Comparison of ENCODE assay signal across 23 mouse cellular contexts in the genomic region with DNA sequence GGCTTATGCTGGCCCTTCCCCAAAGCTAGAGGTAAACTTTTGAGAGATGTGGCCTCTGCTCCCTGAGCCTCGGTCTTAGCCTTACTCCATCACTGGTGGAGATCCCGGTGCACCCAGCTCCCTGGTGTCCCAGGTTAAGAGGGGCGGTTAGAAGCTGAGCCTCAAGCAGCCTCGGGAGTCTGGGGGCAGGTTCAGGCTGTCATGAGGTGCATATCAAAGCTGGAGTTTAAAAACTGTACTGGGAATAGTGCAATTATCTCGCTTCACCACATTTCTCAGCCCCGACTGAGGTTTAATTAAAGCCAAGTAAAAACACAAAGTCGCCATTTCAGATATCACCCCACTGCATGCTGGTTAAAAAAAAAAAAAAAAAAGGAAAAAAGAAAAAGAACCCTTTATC.
DNase-seq lines count a peak whose midpoint lies in the region; ATAC-seq lines count a peak whose summit lies in the region.
"Had no signal": no experiment of that assay in that cellular context is flagged by ENCODE, and none has a peak within 500 bp of the region (broad histone marks: within the 10 kb centered on the region; RNA-seq: fewer than 3 reads in every experiment).

No protein-coding gene starts in this region.

- H3K4me2 ChIP-seq in midbrain, embryonic 11.5 days: no peak overlapping the region
- no peak overlapping the region for H3K4me2 ChIP-seq in forebrain, embryonic 11.5 days (ENCODE audit: low read depth, low read length, severe bottlenecking)
- no peak overlapping the region for H3K4me2 ChIP-seq in hindbrain, embryonic 16.5 days (ENCODE audit: low read length)
- H3K4me2 ChIP-seq: heart, embryonic 12.5 days; intestine, embryonic 15.5 days; limb, embryonic 12.5 days; liver, embryonic 13.5 days; lung, embryonic 15.5 days had no signal

- H3K4me1 ChIP-seq in midbrain, embryonic 10.5 days: peaks cover 24% of the 10 kb centered on the region
- H3K4me1 ChIP-seq in midbrain, embryonic 11.5 days (ENCODE audit: control insufficient read depth, insufficient read depth, low read length): peaks cover 6% of the 10 kb centered on the region
- H3K4me1 ChIP-seq in forebrain, embryonic 11.5 days (replicated peaks; ENCODE audit: control insufficient read depth, insufficient read depth, low read length): peaks cover 6% of the 10 kb centered on the region
- peaks cover 10% of the 10 kb centered on the region for H3K4me1 ChIP-seq in hindbrain, embryonic 16.5 days (ENCODE audit: control insufficient read depth, insufficient read depth, low read depth, low read length)
- H3K4me1 ChIP-seq: liver, embryonic 13.5 days had no signal

- H3K9ac ChIP-seq in midbrain, embryonic 11.5 days (ENCODE audit: low read length): no peak overlapping the region
- no peak overlapping the region for H3K9ac ChIP-seq in forebrain, embryonic 11.5 days (ENCODE audit: low read length)
- no peak overlapping the region for H3K9ac ChIP-seq in hindbrain, embryonic 16.5 days (ENCODE audit: low read depth, low read length)
- H3K9ac ChIP-seq: heart, embryonic 12.5 days; intestine, embryonic 15.5 days; limb, embryonic 12.5 days; liver, embryonic 13.5 days; lung, embryonic 15.5 days had no signal

- no peak for ATAC-seq in midbrain, embryonic 11.5 days (ENCODE audit: low FRiP score)
- ATAC-seq in forebrain, embryonic 11.5 days (replicated peaks; ENCODE audit: low FRiP score): 0 out of 2 replicates have a peak, but pooled peaks have one; percentile 30
- no peak for ATAC-seq in hindbrain, embryonic 16.5 days
- ATAC-seq: activated CD4-positive, CD25-positive, alpha-beta regulatory T cell, adult 4 months; intestine, embryonic 15.5 days; Patski had no signal

- H3K4me3 ChIP-seq in midbrain, embryonic 10.5 days: no peak overlapping the region
- no peak overlapping the region for H3K4me3 ChIP-seq in midbrain, embryonic 11.5 days (ENCODE audit: low read depth, low read length)
- no peak overlapping the region for H3K4me3 ChIP-seq in forebrain, embryonic 11.5 days (ENCODE audit: low read depth, low read length)
- H3K4me3 ChIP-seq in hindbrain, embryonic 16.5 days (ENCODE audit: low read length): no peak overlapping the region
- H3K4me3 ChIP-seq: heart, embryonic 12.5 days; intestine, embryonic 15.5 days; layer of hippocampus, adult 2 months; limb, embryonic 12.5 days; liver, embryonic 13.5 days; lung, embryonic 15.5 days; myocyte had no signal

- peaks cover 8% of the 10 kb centered on the region; the same call in 1 of the 2 replicates for H3K9me3 ChIP-seq in midbrain, embryonic 10.5 days (replicated peaks)
- no peaks in the 10 kb centered on the region; the same call in 1 of the 2 replicates for H3K9me3 ChIP-seq in midbrain, embryonic 11.5 days (ENCODE audit: control insufficient read depth, low read length)
- H3K9me3 ChIP-seq in forebrain, embryonic 11.5 days (ENCODE audit: control insufficient read depth, low read length): no peaks in the 10 kb centered on the region
- H3K9me3 ChIP-seq in hindbrain, embryonic 16.5 days (ENCODE audit: control insufficient read depth, low read length): no peaks in the 10 kb centered on the region
- H3K9me3 ChIP-seq: heart, embryonic 12.5 days; intestine, embryonic 15.5 days; limb, embryonic 12.5 days; liver, embryonic 13.5 days; lung, embryonic 15.5 days had no signal

- peak overlapping the region; percentile 38; the same call in 1 of the 2 replicates for H3K27ac ChIP-seq in midbrain, embryonic 10.5 days (replicated peaks)
- no peak overlapping the region for H3K27ac ChIP-seq in midbrain, embryonic 11.5 days (ENCODE audit: low read depth, low read length)
- H3K27ac ChIP-seq in forebrain, embryonic 11.5 days (ENCODE audit: low read depth, low read length): no peak overlapping the region; the same call in 1 of the 2 replicates
- 0 out of 2 replicates have a peak overlapping the region, but pooled peaks have one; percentile 23 for H3K27ac ChIP-seq in hindbrain, embryonic 16.5 days (ENCODE audit: low read depth, low read length)
- H3K27ac ChIP-seq: intestine, embryonic 15.5 days; kidney, postnatal 0 days; limb, embryonic 12.5 days; liver, embryonic 13.5 days; lung, embryonic 15.5 days had no signal

- WGBS in midbrain, embryonic 10.5 days: 62% methylated on average over 7 of the region's 7 CpGs
- WGBS in midbrain, embryonic 11.5 days: 61% methylated on average over 7 of the region's 7 CpGs
- 43% methylated on average over 7 of the region's 7 CpGs for WGBS in forebrain, embryonic 11.5 days
- WGBS in hindbrain, embryonic 16.5 days: 48% methylated on average over 7 of the region's 7 CpGs

- H3K36me3 ChIP-seq in midbrain, embryonic 10.5 days: peaks cover 30% of the 10 kb centered on the region
- H3K36me3 ChIP-seq in midbrain, embryonic 11.5 days (ENCODE audit: control insufficient read depth, insufficient read depth, low read length): no peaks in the 10 kb centered on the region
- H3K36me3 ChIP-seq in forebrain, embryonic 11.5 days (ENCODE audit: control insufficient read depth, insufficient read depth, low read length): no peaks in the 10 kb centered on the region
- H3K36me3 ChIP-seq in hindbrain, embryonic 16.5 days (ENCODE audit: control insufficient read depth, insufficient read depth, low read length): no peaks in the 10 kb centered on the region
- H3K36me3 ChIP-seq: heart, embryonic 12.5 days; intestine, embryonic 15.5 days; limb, embryonic 12.5 days; liver, embryonic 13.5 days; lung, embryonic 15.5 days had no signal

- no peak for DNase-seq in midbrain, embryonic 10.5 days (ENCODE audit: low spot score)
- DNase-seq in midbrain, embryonic 11.5 days (ENCODE audit: low spot score, missing footprints): no peak
- DNase-seq in forebrain, embryonic 11.5 days (ENCODE audit: low spot score): no peak
- no peak for DNase-seq in urinary bladder, postnatal 14 days (ENCODE audit: low spot score)
- DNase-seq in adrenal gland, postnatal 4 days (ENCODE audit: low spot score in 2 of 2): no peak
- no peak for DNase-seq in kidney, adult 9 months
- DNase-seq: adrenal gland, postnatal 36 days; cerebellum, adult 9-11 months; gastrocnemius, postnatal 25 days; liver, embryonic 13.5 days; right cerebral cortex, adult 18-20 months; spleen, adult 18-20 months; thymus, adult 2 months had no signal

- H3K27me3 ChIP-seq in midbrain, embryonic 10.5 days (ENCODE audit: low read depth, poor library complexity, severe bottlenecking): no peaks in the 10 kb centered on the region
- no peaks in the 10 kb centered on the region for H3K27me3 ChIP-seq in midbrain, embryonic 11.5 days (ENCODE audit: control insufficient read depth, insufficient read depth, low read length)
- no peaks in the 10 kb centered on the region for H3K27me3 ChIP-seq in forebrain, embryonic 11.5 days (ENCODE audit: control insufficient read depth, insufficient read depth, low read length)
- no peaks in the 10 kb centered on the region for H3K27me3 ChIP-seq in hindbrain, embryonic 16.5 days (replicated peaks; ENCODE audit: control insufficient read depth, insufficient read depth, low read length)
- H3K27me3 ChIP-seq: heart, embryonic 12.5 days; intestine, embryonic 15.5 days; liver, embryonic 13.5 days; lung, embryonic 15.5 days had no signal

Comparison
In these comparisons a context has a peak if more than half of its experiments do, and no peak if none do; other contexts are left out.
1. H3K27ac ChIP-seq: peak in midbrain, embryonic 10.5 days (single experiment) and hindbrain, embryonic 16.5 days (single experiment); none in midbrain, embryonic 11.5 days (single experiment) and forebrain, embryonic 11.5 days (single experiment).